Mouse (Mus musculus): Measurements from ENCODE around the gene Foxi1.

DNA sequence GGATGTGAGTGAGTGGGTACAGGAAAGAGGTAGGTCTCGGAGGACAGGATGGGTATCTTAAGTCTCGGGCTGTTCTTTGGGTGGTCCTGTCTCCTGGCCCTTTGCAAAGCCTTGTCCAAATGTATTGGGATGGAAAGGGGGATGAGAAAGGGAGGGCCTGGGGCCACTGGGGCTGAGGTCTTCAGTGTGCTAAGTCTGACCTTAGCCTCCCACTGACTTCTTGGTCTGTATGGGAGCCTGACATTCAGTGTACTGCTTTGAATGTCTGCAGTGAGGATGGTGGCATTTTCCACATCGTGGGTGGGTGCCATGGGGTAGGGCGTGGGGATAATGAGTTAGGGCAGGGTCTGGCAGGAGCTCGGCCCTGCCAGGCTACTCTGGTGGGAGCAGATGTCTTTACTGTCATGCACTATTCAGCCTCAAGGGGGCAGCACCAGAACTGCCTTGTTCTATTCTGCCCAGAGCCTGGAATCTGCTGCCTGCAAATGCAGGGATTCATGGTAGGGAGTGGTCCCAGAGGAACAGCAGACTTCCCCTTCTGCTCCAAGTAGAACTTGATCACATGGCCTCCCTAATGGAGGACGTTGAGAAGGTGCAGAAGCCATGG, 21.0 kb upstream of the Foxi1 start:
- TF ChIP-seq CHD2 (IDR thresholded peaks at IDR 0.05; ENCODE audit: low read depth, low read length) (no peak), MAFK (IDR thresholded peaks at IDR 0.05; ENCODE audit: insufficient read depth, low read depth, low read length) (no peak)

Measured in ES-E14 (cell line).